Mouse (Mus musculus) erythroblast, embryonic 14.5 days (primary cell): ENCODE measurements around the gene Serpina3b.

Source experiments
- GATA1 ChIP-seq: IDR thresholded peaks from 2 replicates; pipeline ENCODE4 v1.6.1; 2012; ENCODE audit warnings: low read length, inconsistent platforms, mixed read lengths
- TAL1 ChIP-seq: IDR thresholded peaks from 3 replicates; pipeline ENCODE4 v1.6.1; 2012; ENCODE audit warnings: low read length, inconsistent platforms, mixed read lengths

- TF ChIP-seq GATA1 = no peak
- TF ChIP-seq TAL1 = no peak
Measured at GRCm38 (mm10) chr12:104106919-104107318, 20.9 kb upstream of the Serpina3b start.
